Mouse (Mus musculus) midbrain, embryonic 16.5 days (tissue): Measurements from ENCODE around the gene Gm6902. TPM values are rescaled to one million over a fixed set of nuclear protein-coding genes. Genes with fewer than 3 reads are reported as not detected.
"Not testable (repeated sequence)": the region's sequence is repeated elsewhere in the genome, so short reads cannot be mapped to it uniquely, and the experiment has no call there.

ENCODE experiments used
- ATAC-seq: fragments of 200-750 bp; cut with Nextera tagmentation; 2 replicates; pipeline ENCODE4 v1.8.0; 2017; ENCODE audit warnings: moderate TSS enrichment
- H3K27ac ChIP-seq: fragments of 300-500 bp; sonication (generic); 2 replicates; pipeline ENCODE4 v1.5.1; 2014; ENCODE audit warnings: mild to moderate bottlenecking, low read length, mixed read lengths
- H3K27me3 ChIP-seq: fragments of 300-500 bp; sonication (generic); 2 replicates; pipeline ENCODE4 v1.6.1; 2014; ENCODE audit warnings: low read depth, low read length, mixed read lengths; ENCODE audit not compliant: control insufficient read depth, insufficient read depth
- H3K36me3 ChIP-seq: fragments of 300-500 bp; sonication (generic); 2 replicates; pipeline ENCODE4 v1.6.1; 2014; ENCODE audit warnings: mild to moderate bottlenecking, low read length, moderate library complexity, mixed read lengths; ENCODE audit not compliant: control insufficient read depth, insufficient read depth
- H3K4me1 ChIP-seq: fragments of 300-500 bp; sonication (generic); 2 replicates; pipeline ENCODE4 v1.6.1; 2014; ENCODE audit warnings: mild to moderate bottlenecking, low read length, mixed read lengths; ENCODE audit not compliant: control insufficient read depth, insufficient read depth
- H3K4me2 ChIP-seq: fragments of 300-500 bp; sonication (generic); 2 replicates; pipeline ENCODE4 v1.6.1; 2014; ENCODE audit warnings: mild to moderate bottlenecking, low read length, mixed read lengths
- H3K4me3 ChIP-seq: fragments of 300-500 bp; sonication (generic); 2 replicates; pipeline ENCODE4 v1.5.1; 2014; ENCODE audit warnings: low read depth, mild to moderate bottlenecking, low read length, moderate library complexity, mixed read lengths
- H3K9ac ChIP-seq: fragments of 300-500 bp; sonication (generic); 2 replicates; pipeline ENCODE4 v1.6.1; 2014; ENCODE audit warnings: low read depth, low read length, mixed read lengths
- H3K9me3 ChIP-seq: fragments of 300-500 bp; sonication (generic); replicated peaks from 2 replicates; pipeline ENCODE4 v1.6.1; 2014; ENCODE audit warnings: mild to moderate bottlenecking, low read length, mixed read lengths; ENCODE audit not compliant: control insufficient read depth, poor library complexity, severe bottlenecking
- WGBS: fragments of 180-500 bp; shearing (Covaris S2); extraction: QIAGEN DNeasy Blood & Tissue Kit; methylation state at CpG from one replicate; pipeline ENCODE4 v1.1.7; 2014; 5-methylcytosine and 5-hydroxymethylcytosine counted together
- polyA plus RNA-seq: library from polyadenylated mRNA; unstranded; fragments of >200 nt; fragmentation: Nextera tagmentation; extraction: Ambion mirVana; gene quantifications from 2 replicates; pipeline ENCODE4 v1.2.1, GENCODE M21; 2015

Gm6902 gene
- not detected in 2 replicates for polyA plus RNA-seq

- H3K27ac ChIP-seq, H3K27me3 ChIP-seq, H3K4me1 ChIP-seq, ATAC-seq, H3K9me3 ChIP-seq, H3K4me2 ChIP-seq, H3K9ac ChIP-seq, H3K36me3 ChIP-seq, H3K4me3 ChIP-seq: not testable (repeated sequence)
- WGBS, result no CpG with 5 or more reads among the region's 2 CpGs
These were observed at the start of gene Gm6902 for GRCm38 (mm10) chr7:23278800-23279199. TSS of gene Gm6902 (minus strand) at chr7:23278900.

GRCm38 (mm10) chr7:23300892-23301291, 22.2 kb upstream of the Gm6902 start, which contains the start of gene Nlrp4e:
TSS of gene Nlrp4e (plus strand) at chr7:23301192.
- H3K4me2 ChIP-seq, H3K4me3 ChIP-seq: not testable (repeated sequence)
- 88% methylated on average over 3 of the region's 3 CpGs for WGBS

GRCm38 (mm10) chr7:23251582-23251981, 27.1 kb downstream of the Gm6902 start, which contains the start of gene Vmn1r166:
TSS of gene Vmn1r166 (minus strand) at chr7:23251682.
- not testable (repeated sequence) for H3K4me2 ChIP-seq, H3K36me3 ChIP-seq, H3K4me3 ChIP-seq, H3K9ac ChIP-seq, H3K4me1 ChIP-seq, H3K27me3 ChIP-seq, H3K27ac ChIP-seq, H3K9me3 ChIP-seq, ATAC-seq
- WGBS, result no CpG with 5 or more reads among the region's 2 CpGs

More at GRCm38 (mm10) chr7:23300892-23301291, 22.2 kb upstream of the Gm6902 start, which contains the start of gene Nlrp4e:
- not testable (repeated sequence) for H3K9me3 ChIP-seq, H3K27ac ChIP-seq, H3K4me1 ChIP-seq, H3K36me3 ChIP-seq, H3K9ac ChIP-seq, H3K27me3 ChIP-seq, ATAC-seq

Other genes starting within 250 kb of the Gm6902 start
- not detected in 2 replicates for gene Vmn1r163, start 223.4 kb downstream of the Gm6902 start, polyA plus RNA-seq
- gene Gm8720, start 211.4 kb downstream of the Gm6902 start, polyA plus RNA-seq, result not detected in 2 replicates
- gene Gm10662, start 134.4 kb downstream of the Gm6902 start, polyA plus RNA-seq, result not detected in 2 replicates
- gene Vmn1r165, start 61.6 kb downstream of the Gm6902 start, polyA plus RNA-seq, result not detected in 2 replicates
- gene Vmn1r166, start 27.2 kb downstream of the Gm6902 start, polyA plus RNA-seq, result not detected in 2 replicates
- not detected in 2 replicates for gene Nlrp4e, start 22.3 kb upstream of the Gm6902 start, polyA plus RNA-seq
- not detected in 2 replicates for gene Nlrp5, start 107.0 kb upstream of the Gm6902 start, polyA plus RNA-seq
- gene Vmn1r167, start 228.3 kb upstream of the Gm6902 start, polyA plus RNA-seq, result not detected in 2 replicates